Mouse (Mus musculus) midbrain, embryonic 13.5 days (tissue): Measurements from ENCODE around the gene Fam98b. TPM values are rescaled to one million over a fixed set of nuclear protein-coding genes. Genes with fewer than 3 reads are reported as not detected.

Source experiments
- ATAC-seq: fragments of 200-750 bp; cut with Nextera tagmentation; 2 replicates; pipeline ENCODE4 v1.8.0; 2017; ENCODE audit warnings: mild to moderate bottlenecking, moderate TSS enrichment, moderate library complexity
- H3K27ac ChIP-seq: fragments of 300-500 bp; sonication (generic); 2 replicates; pipeline ENCODE4 v1.5.1; 2015; ENCODE audit warnings: inconsistent platforms, mild to moderate bottlenecking, moderate library complexity
- H3K27me3 ChIP-seq: fragments of 300-500 bp; sonication (generic); 2 replicates; pipeline ENCODE4 v1.6.1; 2015; ENCODE audit warnings: mild to moderate bottlenecking, inconsistent platforms
- H3K36me3 ChIP-seq: fragments of 300-500 bp; sonication (generic); 2 replicates; pipeline ENCODE4 v1.6.1; 2015; ENCODE audit warnings: mild to moderate bottlenecking, inconsistent platforms
- H3K4me1 ChIP-seq: fragments of 300-500 bp; sonication (generic); replicated peaks from 2 replicates; pipeline ENCODE4 v1.6.1; 2015; ENCODE audit warnings: inconsistent platforms
- H3K4me2 ChIP-seq: fragments of 300-500 bp; sonication (generic); replicated peaks from 2 replicates; pipeline ENCODE4 v1.6.1; 2015; ENCODE audit warnings: moderate library complexity, mild to moderate bottlenecking, inconsistent platforms
- H3K4me3 ChIP-seq: fragments of 300-500 bp; sonication (generic); replicated peaks from 2 replicates; pipeline ENCODE4 v1.5.1; 2015; ENCODE audit warnings: mild to moderate bottlenecking, inconsistent platforms
- H3K9ac ChIP-seq: fragments of 300-500 bp; sonication (generic); replicated peaks from 2 replicates; pipeline ENCODE4 v1.6.1; 2015; ENCODE audit warnings: mild to moderate bottlenecking, inconsistent platforms
- H3K9me3 ChIP-seq: fragments of 300-500 bp; sonication (generic); 2 replicates; pipeline ENCODE4 v1.6.1; 2016; ENCODE audit warnings: mild to moderate bottlenecking, inconsistent platforms
- WGBS: fragments of 180-500 bp; shearing (Covaris S2); methylation state at CpG from one replicate; pipeline ENCODE4 v1.1.7; 2015; 5-methylcytosine and 5-hydroxymethylcytosine counted together
- polyA plus RNA-seq: library from polyadenylated mRNA; unstranded; fragments of >200 nt; fragmentation: Nextera tagmentation; extraction: Ambion mirVana; gene quantifications from 2 replicates; pipeline ENCODE4 v1.2.1, GENCODE M21; 2015

Gene Fam98b
- polyA plus RNA-seq, 1 experiment from 2014 or later = 21.6 TPM

DNA sequence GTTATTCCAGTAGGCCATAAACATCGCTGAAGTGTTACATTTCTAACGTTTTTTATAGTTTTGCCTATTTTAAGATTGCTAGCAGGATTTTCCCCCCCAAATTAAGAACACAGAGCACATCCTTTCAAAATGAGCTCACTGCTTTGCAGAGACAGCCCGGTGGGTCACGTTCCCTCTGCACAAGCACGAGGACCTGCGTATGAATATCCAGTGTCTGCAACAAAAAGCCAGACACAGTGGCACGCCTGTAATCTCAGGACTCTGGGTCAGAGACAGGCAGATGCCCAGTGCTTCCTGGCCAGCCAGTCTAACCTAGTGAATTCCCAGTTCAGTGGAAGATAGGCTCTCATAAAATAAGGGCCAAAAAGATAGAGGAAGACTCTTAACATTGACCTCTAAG lies 19.3 kb upstream of the Fam98b start:
- no peak overlapping the region for H3K4me2 ChIP-seq
- no peak overlapping the region for H3K27ac ChIP-seq
- H3K4me1 ChIP-seq = peaks cover 13% of the 10 kb centered on the region
- no peak overlapping the region for H3K9ac ChIP-seq
- H3K36me3 ChIP-seq = no peaks in the 10 kb centered on the region
- WGBS = 77% methylated on average over 7 of the region's 7 CpGs
- no peaks in the 10 kb centered on the region for H3K9me3 ChIP-seq
- no peak overlapping the region for H3K4me3 ChIP-seq
- peaks cover 11% of the 10 kb centered on the region for H3K27me3 ChIP-seq
- ATAC-seq = no peak

DNA sequence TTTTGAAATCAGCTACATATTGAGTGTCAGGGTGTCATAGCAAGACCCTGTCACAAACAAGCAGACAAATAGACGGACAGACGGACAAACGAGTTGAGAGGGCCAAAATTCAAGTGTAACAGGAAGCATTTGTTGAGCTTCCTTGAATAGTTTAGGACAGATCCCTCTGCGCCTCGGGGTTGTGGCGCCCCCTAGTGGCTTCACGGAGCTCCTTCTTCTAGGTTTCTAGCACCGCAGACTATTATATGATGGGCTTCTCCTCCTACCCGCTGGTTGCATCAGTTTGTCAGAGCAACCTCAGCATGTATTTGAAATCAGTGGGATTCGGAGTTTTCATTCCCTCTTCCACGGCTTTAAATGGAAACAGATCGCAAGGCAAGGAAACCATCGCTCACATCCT lies 18.3 kb upstream of the Fam98b start:
- Histone ChIP-seq H3K9me3 (no peaks in the 10 kb centered on the region), H3K36me3 (no peaks in the 10 kb centered on the region), H3K4me1 (peaks cover 13% of the 10 kb centered on the region), H3K27ac (no peak overlapping the region), H3K9ac (no peak overlapping the region), H3K4me3 (no peak overlapping the region), H3K4me2 (no peak overlapping the region; the same call in 1 of the 2 replicates), H3K27me3 (peaks cover 11% of the 10 kb centered on the region)
- ATAC-seq = peak; percentile 86
- 7% methylated on average over 13 of the region's 13 CpGs for WGBS

GRCm38 (mm10) chr2:117241953-117242352 lies 7.6 kb upstream of the Fam98b start:
- Histone ChIP-seq H3K36me3 (no peaks in the 10 kb centered on the region), H3K27ac (no peak overlapping the region), H3K4me2 (no peak overlapping the region), H3K9ac (no peak overlapping the region), H3K9me3 (no peaks in the 10 kb centered on the region), H3K4me1 (no peaks in the 10 kb centered on the region), H3K4me3 (no peak overlapping the region), H3K27me3 (no peaks in the 10 kb centered on the region; the same call in 1 of the 2 replicates)
- WGBS = 76% methylated on average over 4 of the region's 4 CpGs
- no peak for ATAC-seq

DNA sequence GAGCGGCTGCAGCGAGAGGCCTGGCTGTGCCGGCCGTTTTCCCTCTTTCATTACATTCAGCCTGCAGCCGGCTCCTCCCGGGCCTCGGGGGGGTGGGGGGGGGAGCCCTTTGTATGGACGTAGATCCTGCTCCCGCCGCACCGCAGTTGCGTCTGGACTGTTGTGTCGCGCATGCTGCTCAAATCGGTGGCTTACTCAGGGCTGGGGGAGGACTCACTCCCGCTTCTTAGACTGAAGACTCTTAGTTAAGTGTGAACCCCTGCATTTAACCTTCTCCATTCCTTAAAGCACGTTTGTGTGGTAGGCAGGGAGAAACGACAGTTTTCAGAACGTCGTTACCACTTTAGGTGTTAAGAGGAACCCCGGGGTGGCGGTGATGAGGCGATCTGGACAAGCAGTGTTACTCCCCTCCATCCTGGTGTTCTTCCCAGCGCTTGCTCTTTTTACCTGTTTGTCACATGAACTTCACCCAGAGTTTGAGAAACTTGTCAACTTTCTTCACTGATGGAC lies 517 bp downstream of the Fam98b start:
- WGBS = under 1% methylated on average over 24 of the region's 24 CpGs

GRCm38 (mm10) chr2:117255415-117255814 lies 5.9 kb downstream of the Fam98b start:
- Histone ChIP-seq H3K4me1 (peaks cover 19% of the 10 kb centered on the region), H3K9ac (no peak overlapping the region), H3K4me3 (no peak overlapping the region), H3K27ac (no peak overlapping the region), H3K4me2 (no peak overlapping the region), H3K9me3 (no peaks in the 10 kb centered on the region), H3K36me3 (peaks cover 13% of the 10 kb centered on the region), H3K27me3 (no peaks in the 10 kb centered on the region)
- ATAC-seq = no peak
- 90% methylated on average over 2 of the region's 2 CpGs for WGBS

More for the DNA sequence above, 517 bp downstream of the Fam98b start:
- peak overlapping the region; percentile 92 for H3K4me3 ChIP-seq
- peaks cover 22% of the 10 kb centered on the region for H3K4me1 ChIP-seq
- H3K4me2 ChIP-seq = peak overlapping the region; percentile 83
- H3K27ac ChIP-seq = peak overlapping the region; percentile 93
- no peaks in the 10 kb centered on the region for H3K36me3 ChIP-seq
- H3K27me3 ChIP-seq = no peaks in the 10 kb centered on the region
- H3K9me3 ChIP-seq = no peaks in the 10 kb centered on the region
- H3K9ac ChIP-seq = peak overlapping the region; percentile 90
- ATAC-seq = peak; percentile 80; the same call in 1 of the 2 replicates

DNA sequence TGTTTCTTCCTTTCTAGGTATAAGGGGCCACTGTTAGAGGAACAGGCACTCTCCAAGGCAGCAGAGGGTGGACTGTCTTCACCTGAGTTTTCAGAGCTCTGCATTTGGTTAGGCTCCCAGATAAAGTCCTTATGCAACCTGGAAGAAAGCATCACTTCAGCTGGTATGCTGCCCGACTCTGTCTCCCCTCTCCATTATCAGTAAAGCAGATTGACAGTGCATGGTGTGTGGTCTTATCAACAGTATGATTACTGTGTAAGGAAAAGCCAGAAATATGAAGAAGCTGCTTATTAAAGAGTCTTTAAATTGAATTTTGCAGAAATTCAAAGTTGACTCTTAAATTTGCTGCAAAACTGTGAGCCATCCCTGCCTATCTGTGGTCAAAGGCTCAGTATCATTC lies 8.1 kb downstream of the Fam98b start:
- ATAC-seq = no peak
- H3K9me3 ChIP-seq = no peaks in the 10 kb centered on the region
- 93% methylated on average over 1 of the region's 1 CpGs for WGBS
- H3K4me3 ChIP-seq = no peak overlapping the region
- no peak overlapping the region for H3K9ac ChIP-seq
- H3K36me3 ChIP-seq = peaks cover 24% of the 10 kb centered on the region
- H3K27ac ChIP-seq = no peak overlapping the region
- H3K4me1 ChIP-seq = no peaks in the 10 kb centered on the region
- H3K27me3 ChIP-seq = no peaks in the 10 kb centered on the region
- no peak overlapping the region for H3K4me2 ChIP-seq

DNA sequence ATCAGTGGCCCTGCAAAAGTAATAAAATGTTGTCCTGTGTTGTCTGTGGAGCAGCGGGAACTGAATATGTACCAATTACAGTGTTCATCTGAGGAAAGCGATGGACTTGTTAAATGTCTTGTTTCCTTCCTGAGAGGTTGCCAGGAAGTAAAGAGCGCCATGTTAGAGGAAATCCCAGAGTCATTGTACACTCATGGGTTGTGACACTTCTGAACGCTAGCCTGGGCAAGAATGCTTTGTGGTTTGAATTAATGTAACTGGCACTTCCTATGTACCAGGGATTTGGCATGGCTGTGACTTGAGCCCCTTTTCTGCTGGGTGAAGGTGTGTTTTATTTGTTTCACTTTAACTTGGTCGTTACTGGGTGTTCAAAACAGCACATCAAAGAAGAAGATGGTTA lies 12.6 kb downstream of the Fam98b start:
- H3K4me2 ChIP-seq = no peak overlapping the region
- peaks cover 42% of the 10 kb centered on the region for H3K36me3 ChIP-seq
- no peak for ATAC-seq
- H3K27ac ChIP-seq = no peak overlapping the region
- no peaks in the 10 kb centered on the region for H3K4me1 ChIP-seq
- H3K4me3 ChIP-seq = no peak overlapping the region
- no peaks in the 10 kb centered on the region for H3K27me3 ChIP-seq
- no peak overlapping the region for H3K9ac ChIP-seq
- no peaks in the 10 kb centered on the region for H3K9me3 ChIP-seq
- WGBS = 89% methylated on average over 5 of the region's 5 CpGs

- Histone ChIP-seq H3K27me3 (no peaks in the 10 kb centered on the region), H3K4me3 (no peak overlapping the region), H3K4me1 (no peaks in the 10 kb centered on the region), H3K4me2 (no peak overlapping the region), H3K36me3 (peaks cover 48% of the 10 kb centered on the region), H3K9ac (no peak overlapping the region), H3K27ac (no peak overlapping the region), H3K9me3 (no peaks in the 10 kb centered on the region)
- ATAC-seq = peak; percentile 81
- WGBS = 72% methylated on average over 11 of the region's 11 CpGs
Observed at GRCm38 (mm10) chr2:117263786-117264408, 14.4 kb downstream of the Fam98b start.

GRCm38 (mm10) chr2:117288291-117288690 lies 38.8 kb downstream of the Fam98b start:
- no peaks in the 10 kb centered on the region for H3K36me3 ChIP-seq
- no peaks in the 10 kb centered on the region for H3K9me3 ChIP-seq
- no peaks in the 10 kb centered on the region for H3K4me1 ChIP-seq
- H3K27ac ChIP-seq = no peak overlapping the region
- no peak overlapping the region for H3K4me2 ChIP-seq
- no peaks in the 10 kb centered on the region for H3K27me3 ChIP-seq
- 93% methylated on average over 7 of the region's 7 CpGs for WGBS
- no peak overlapping the region for H3K4me3 ChIP-seq
- H3K9ac ChIP-seq = no peak overlapping the region
- ATAC-seq = no peak

GRCm38 (mm10) chr2:117299596-117300448 lies 50.3 kb downstream of the Fam98b start:
- no peaks in the 10 kb centered on the region for H3K4me1 ChIP-seq
- H3K27me3 ChIP-seq = no peaks in the 10 kb centered on the region
- no peak overlapping the region for H3K4me2 ChIP-seq
- no peak overlapping the region for H3K9ac ChIP-seq
- no peaks in the 10 kb centered on the region for H3K36me3 ChIP-seq
- no peak overlapping the region for H3K4me3 ChIP-seq
- H3K9me3 ChIP-seq = no peaks in the 10 kb centered on the region
- H3K27ac ChIP-seq = no peak overlapping the region
- no peak for ATAC-seq
- 88% methylated on average over 16 of the region's 16 CpGs for WGBS

- Histone ChIP-seq H3K4me1 (no peaks in the 10 kb centered on the region), H3K9ac (no peak overlapping the region), H3K27me3 (no peaks in the 10 kb centered on the region), H3K9me3 (no peaks in the 10 kb centered on the region), H3K4me3 (no peak overlapping the region), H3K27ac (no peak overlapping the region), H3K4me2 (no peak overlapping the region), H3K36me3 (no peaks in the 10 kb centered on the region)
- WGBS = 93% methylated on average over 12 of the region's 12 CpGs
- no peak for ATAC-seq
Observed at GRCm38 (mm10) chr2:117303391-117304350, 54.1 kb downstream of the Fam98b start.
